Mouse (Mus musculus) liver, postnatal 0 days (tissue): ENCODE results near the gene Grhl3.

Experiments used
- CTCF ChIP-seq: sonication (generic); IDR thresholded peaks from 2 replicates; pipeline ENCODE4 v1.5.1; 2016; ENCODE audit warnings: antibody characterized with exemption, low read depth
- EP300 ChIP-seq: IDR thresholded peaks from 2 replicates; pipeline ENCODE4 v1.6.1; 2016; ENCODE audit warnings: antibody characterized with exemption, low read depth, mild to moderate bottlenecking

- no peak for TF ChIP-seq EP300
- no peak for TF ChIP-seq CTCF
Observed at GRCm38 (mm10) chr4:135567484-135567883, 5.9 kb downstream of the Grhl3 start.
